Mouse (Mus musculus) megakaryocyte, embryonic 14.5 days (primary cell): Measurements from ENCODE around the gene Izumo1. TPM values are rescaled to one million over a fixed set of nuclear protein-coding genes. Genes with fewer than 3 reads are reported as not detected.

Experiments
- H3K27me3 ChIP-seq: replicated peaks from 2 replicates; pipeline ENCODE3; 2012; ENCODE audit warnings: inconsistent platforms
- H3K36me3 ChIP-seq: replicated peaks from 2 replicates; pipeline ENCODE3; 2012; ENCODE audit warnings: low read length, inconsistent platforms, mixed read lengths
- H3K4me1 ChIP-seq: 2 replicates; pipeline ENCODE4 v1.6.1; 2012; ENCODE audit warnings: inconsistent platforms
- H3K4me3 ChIP-seq: replicated peaks from 2 replicates; pipeline ENCODE3; 2012; ENCODE audit warnings: moderate library complexity, mild to moderate bottlenecking, inconsistent platforms
- H3K9me3 ChIP-seq: 2 replicates; pipeline ENCODE4 v1.6.1; 2012; ENCODE audit warnings: inconsistent platforms
- FLI1 ChIP-seq: IDR thresholded peaks from 2 replicates; pipeline ENCODE4 v1.6.1; 2012; ENCODE audit warnings: low read length, inconsistent platforms, mixed read lengths
- GATA1 ChIP-seq: IDR thresholded peaks from 3 replicates; pipeline ENCODE4 v1.6.1; 2012; ENCODE audit warnings: mixed read lengths, low read length, inconsistent platforms, borderline replicate concordance
- polyA plus RNA-seq: library from polyadenylated mRNA; stranded (reverse); fragments of >175 nt; gene quantifications from 2 replicates; pipeline ENCODE4 v1.2.3, GENCODE M21; 2012; ENCODE audit warnings: low replicate concordance; ENCODE audit not compliant: insufficient read depth

Izumo1 gene
- polyA plus RNA-seq, 1 experiment, result not detected

- H3K4me1 ChIP-seq, result peaks cover 41% of the 10 kb centered on the region
- no peak overlapping the region for H3K4me3 ChIP-seq
- no peaks in the 10 kb centered on the region for H3K9me3 ChIP-seq
- TF ChIP-seq GATA1 (no peak), FLI1 (no peak)
- H3K27me3 ChIP-seq, result peaks cover 15% of the 10 kb centered on the region
- peaks cover 41% of the 10 kb centered on the region for H3K36me3 ChIP-seq
These were observed 29.7 kb upstream of the Izumo1 start for GRCm38 (mm10) chr7:45591880-45592279.

- peaks cover 27% of the 10 kb centered on the region for H3K36me3 ChIP-seq
- H3K9me3 ChIP-seq, result no peaks in the 10 kb centered on the region
- H3K4me1 ChIP-seq, result peaks cover 51% of the 10 kb centered on the region
- peaks cover 23% of the 10 kb centered on the region for H3K27me3 ChIP-seq
- TF ChIP-seq GATA1 (no peak), FLI1 (no peak)
- H3K4me3 ChIP-seq, result no peak overlapping the region
These were observed 28.3 kb upstream of the Izumo1 start for GRCm38 (mm10) chr7:45593118-45593815.

- no peaks in the 10 kb centered on the region for H3K9me3 ChIP-seq
- H3K4me3 ChIP-seq, result no peak overlapping the region
- peaks cover 29% of the 10 kb centered on the region for H3K27me3 ChIP-seq
- peaks cover 42% of the 10 kb centered on the region for H3K4me1 ChIP-seq
- H3K36me3 ChIP-seq, result peaks cover 9% of the 10 kb centered on the region
- TF ChIP-seq FLI1, result no peak
- no peak for TF ChIP-seq GATA1
These were observed 26.4 kb upstream of the Izumo1 start for GRCm38 (mm10) chr7:45595176-45595575.

GRCm38 (mm10) chr7:45596107-45596506, 25.5 kb upstream of the Izumo1 start:
- TF ChIP-seq FLI1 (no peak), GATA1 (no peak)
- Histone ChIP-seq H3K4me1 (peaks cover 45% of the 10 kb centered on the region), H3K9me3 (no peaks in the 10 kb centered on the region), H3K36me3 (peaks cover 2% of the 10 kb centered on the region), H3K4me3 (no peak overlapping the region), H3K27me3 (peaks cover 35% of the 10 kb centered on the region)

- Histone ChIP-seq H3K4me3 (no peak overlapping the region), H3K9me3 (no peaks in the 10 kb centered on the region), H3K4me1 (peaks cover 40% of the 10 kb centered on the region), H3K36me3 (no peaks in the 10 kb centered on the region), H3K27me3 (peaks cover 35% of the 10 kb centered on the region)
- TF ChIP-seq GATA1 (no peak), FLI1 (no peak)
These were observed 24.6 kb upstream of the Izumo1 start for GRCm38 (mm10) chr7:45597013-45597412.

- TF ChIP-seq FLI1, result no peak
- TF ChIP-seq GATA1, result no peak
These were observed 24.1 kb upstream of the Izumo1 start for GRCm38 (mm10) chr7:45597527-45597926.

GRCm38 (mm10) chr7:45598960-45599879, 22.4 kb upstream of the Izumo1 start:
- TF ChIP-seq FLI1, result no peak
- Histone ChIP-seq H3K4me1 (peaks cover 34% of the 10 kb centered on the region), H3K36me3 (no peaks in the 10 kb centered on the region), H3K27me3 (peaks cover 36% of the 10 kb centered on the region), H3K9me3 (no peaks in the 10 kb centered on the region), H3K4me3 (no peak overlapping the region)

More at GRCm38 (mm10) chr7:45597527-45597926, 24.1 kb upstream of the Izumo1 start:
- peaks cover 39% of the 10 kb centered on the region for H3K4me1 ChIP-seq
- no peak overlapping the region for H3K4me3 ChIP-seq
- H3K27me3 ChIP-seq, result peaks cover 35% of the 10 kb centered on the region
- no peaks in the 10 kb centered on the region for H3K9me3 ChIP-seq
- no peaks in the 10 kb centered on the region for H3K36me3 ChIP-seq

- peaks cover 13% of the 10 kb centered on the region for H3K4me1 ChIP-seq
- H3K9me3 ChIP-seq, result peaks cover 6% of the 10 kb centered on the region; the same call in 1 of the 2 replicates
- no peaks in the 10 kb centered on the region for H3K36me3 ChIP-seq
- TF ChIP-seq GATA1, result no peak
- TF ChIP-seq FLI1, result no peak
- no peak overlapping the region for H3K4me3 ChIP-seq
- H3K27me3 ChIP-seq, result peaks cover 11% of the 10 kb centered on the region
These were observed 15.8 kb upstream of the Izumo1 start for GRCm38 (mm10) chr7:45605704-45606289.

- no peak for TF ChIP-seq FLI1
- no peak for TF ChIP-seq GATA1
- Histone ChIP-seq H3K36me3 (no peaks in the 10 kb centered on the region), H3K4me1 (peaks cover 17% of the 10 kb centered on the region), H3K27me3 (peaks cover 20% of the 10 kb centered on the region), H3K9me3 (peaks cover 6% of the 10 kb centered on the region; the same call in 1 of the 2 replicates), H3K4me3 (no peak overlapping the region)
These were observed 12.1 kb upstream of the Izumo1 start for GRCm38 (mm10) chr7:45609511-45609910.
